Mouse (Mus musculus) CH12.LX (cell line): ENCODE results near the gene Zfp664.

Experiments used
- BHLHE40 ChIP-seq: IDR thresholded peaks from 2 replicates; pipeline ENCODE4 v1.6.1; 2011; ENCODE audit warnings: mild to moderate bottlenecking, low read depth, low read length, improper control_type of control experiment
- CTCF ChIP-seq, 2 experiments: IDR thresholded peaks in 1 of 2; conservative IDR thresholded peaks in 1 of 2; 2 replicates each; pipeline ENCODE4 v1.5.1; 2011 to 2012; ENCODE audit warnings: low read depth in 2 of 2, low read length in 2 of 2, improper control_type of control experiment in 1 of 2, inconsistent platforms in 1 of 2, mild to moderate bottlenecking in 1 of 2, moderate library complexity in 1 of 2
- E2F4 ChIP-seq: IDR thresholded peaks from 2 replicates; pipeline ENCODE4 v1.6.1; 2011; ENCODE audit warnings: low read depth, low read length, improper control_type of control experiment; ENCODE audit not compliant: insufficient replicate concordance
- EP300 ChIP-seq: IDR thresholded peaks from 2 replicates; pipeline ENCODE4 v1.6.1; 2011; ENCODE audit warnings: low read length, improper control_type of control experiment
- MEF2A ChIP-seq: IDR thresholded peaks from 2 replicates; pipeline ENCODE4 v1.6.1; 2014; ENCODE audit warnings: low read depth, mild to moderate bottlenecking, inconsistent platforms, low read length, improper control_type of control experiment, borderline replicate concordance
- POLR2A ChIP-seq: IDR thresholded peaks from 2 replicates; pipeline ENCODE4 v1.6.1; 2011; ENCODE audit warnings: low read depth, mild to moderate bottlenecking, improper control_type of control experiment, low read length
- RAD21 ChIP-seq: IDR thresholded peaks from 2 replicates; pipeline ENCODE4 v1.6.1; 2011; ENCODE audit warnings: low read depth, mild to moderate bottlenecking, low read length, improper control_type of control experiment, moderate library complexity

- TF ChIP-seq EP300 (no peak), POLR2A (no peak), MEF2A (no peak), CTCF (conservative IDR thresholded peaks at IDR 0.05 in 1 of 2, IDR thresholded peaks at IDR 0.05 in 1 of 2; ENCODE audit: low read depth in 2 of 2, low read length in 2 of 2) (no peak), E2F4 (no peak), BHLHE40 (no peak), RAD21 (no peak)
These were observed 21.8 kb upstream of the Zfp664 start for GRCm38 (mm10) chr5:124840669-124841068.
